Mouse (Mus musculus): ENCODE measurements around the gene Med26.

Med26 gene

GRCm38 (mm10) chr8:72547802-72548643 is at the start of gene Med26:
Gene Med26, minus strand, starts transcription at chr8:72548270.
- DNase-seq: peak; percentile 99

DNA sequence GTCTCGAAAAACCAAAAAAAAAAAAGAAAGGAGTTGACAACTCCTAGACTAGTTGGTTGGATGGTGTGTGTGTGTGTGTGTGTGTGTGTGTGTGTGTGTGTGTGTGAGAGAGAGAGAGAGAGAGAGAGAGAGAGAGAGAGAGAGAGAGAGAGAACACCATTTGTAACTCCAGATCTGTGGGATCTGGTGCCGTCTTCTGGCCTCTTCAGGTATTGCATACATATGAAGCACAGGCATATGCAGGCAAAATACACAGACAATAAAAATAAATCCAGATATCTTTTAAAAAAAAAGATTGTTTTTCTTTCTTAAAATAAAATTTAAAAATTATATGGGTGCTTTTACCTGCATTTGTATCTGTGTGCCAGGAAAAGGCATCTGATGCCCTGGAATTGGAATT is 42.1 kb upstream of the Med26 start:
- DNase-seq: no peak

DNA sequence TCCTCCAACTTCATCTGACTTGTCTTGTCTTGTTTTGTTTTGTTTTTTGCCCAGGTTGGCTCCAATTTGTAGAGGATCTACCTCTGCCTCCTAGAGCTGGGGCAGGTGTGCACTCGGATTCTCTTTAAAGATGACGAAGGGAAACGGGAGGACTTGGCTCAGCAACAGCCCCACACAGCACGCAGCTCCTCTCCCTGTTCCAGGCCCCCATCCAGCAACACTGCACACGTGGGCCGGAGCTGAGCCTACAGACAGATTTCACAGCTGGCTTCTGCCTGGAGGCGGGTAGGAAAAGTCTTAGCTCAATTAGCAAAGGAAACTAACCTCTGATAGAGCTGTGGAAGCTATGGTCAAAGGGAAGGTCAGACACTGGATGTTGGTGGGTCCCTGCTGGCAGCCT is 41.2 kb upstream of the Med26 start:
- DNase-seq: peak; percentile 82

DNA sequence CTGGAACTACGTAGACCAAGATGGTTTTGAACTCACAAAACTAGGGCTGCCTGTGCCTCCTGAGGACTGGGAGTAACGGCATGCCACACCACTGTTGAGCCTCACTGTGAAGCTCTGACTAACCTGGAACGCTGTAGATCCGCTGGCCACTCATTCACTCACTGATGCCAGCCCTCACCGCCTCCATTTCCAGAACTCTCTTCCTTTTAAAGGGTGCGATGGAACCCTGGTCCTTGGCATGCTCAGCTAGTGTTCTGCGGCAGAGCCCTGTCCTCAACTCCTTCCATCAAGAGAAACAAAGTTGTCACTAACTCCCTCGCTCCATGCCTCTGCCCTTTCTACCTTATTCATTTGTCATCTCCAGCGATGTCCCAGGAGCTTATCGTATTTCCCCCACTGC is 40.8 kb upstream of the Med26 start:
- no peak for DNase-seq

DNA sequence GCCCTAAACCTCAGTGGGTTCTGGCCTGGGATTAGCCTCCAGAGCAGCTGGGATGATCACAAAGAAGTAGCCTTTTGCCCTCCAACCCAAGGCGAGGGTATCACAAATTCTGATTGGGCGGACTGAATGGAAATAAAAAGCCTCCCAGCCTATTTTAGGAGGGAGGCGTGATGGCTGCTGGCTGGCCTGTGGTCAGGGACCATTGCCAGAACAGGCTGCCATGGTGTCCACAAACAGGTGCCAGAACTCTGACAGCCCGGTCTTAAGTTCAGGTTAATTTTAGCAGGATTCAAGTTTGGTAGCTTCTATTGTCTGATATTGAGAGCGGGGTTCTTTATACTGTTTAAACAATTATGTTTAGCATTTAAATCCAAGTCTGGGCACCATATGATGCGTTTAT is 39.7 kb upstream of the Med26 start:
- DNase-seq: no peak

- no peak for DNase-seq
Measured at GRCm38 (mm10) chr8:72584390-72584789, 36.3 kb upstream of the Med26 start.

DNA sequence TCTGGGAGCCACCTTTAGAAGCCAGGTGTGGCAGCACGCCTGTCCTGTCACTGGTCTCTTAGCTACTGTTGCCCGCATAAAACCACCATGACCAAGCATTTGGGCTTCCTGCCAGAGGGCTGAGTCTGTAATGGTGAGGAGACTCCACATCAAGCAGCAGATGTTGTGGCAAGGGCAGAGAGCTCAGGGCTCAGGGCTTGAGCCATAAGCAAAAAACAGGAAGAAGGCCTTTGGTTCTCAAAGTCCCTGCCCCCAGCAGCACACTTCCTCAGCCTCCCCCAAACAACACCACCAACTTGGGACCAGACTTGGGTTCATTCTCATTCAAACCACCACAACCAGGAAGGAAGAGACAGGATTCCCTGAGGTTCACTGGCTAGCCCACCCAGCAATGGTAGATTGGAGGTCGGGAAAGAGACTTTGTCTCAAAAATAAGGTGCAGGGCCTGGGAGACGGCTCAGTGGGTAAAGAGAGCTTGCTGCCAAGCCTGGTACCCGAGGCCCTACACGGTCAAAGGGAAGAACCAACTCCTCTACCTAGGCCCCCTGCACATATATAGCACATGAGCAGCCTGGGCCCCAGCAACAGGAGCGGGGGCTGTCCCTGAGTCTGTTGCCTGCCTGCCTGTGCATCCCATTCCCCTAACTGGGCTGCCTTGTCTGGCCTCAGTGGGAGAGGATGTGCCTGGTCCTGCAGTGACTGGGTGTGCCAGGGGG is 35.1 kb upstream of the Med26 start:
- no peak for DNase-seq

GRCm38 (mm10) chr8:72579374-72579773 is 31.3 kb upstream of the Med26 start:
- no peak for DNase-seq

GRCm38 (mm10) chr8:72577941-72578340 is 29.9 kb upstream of the Med26 start:
- DNase-seq: no peak

DNA sequence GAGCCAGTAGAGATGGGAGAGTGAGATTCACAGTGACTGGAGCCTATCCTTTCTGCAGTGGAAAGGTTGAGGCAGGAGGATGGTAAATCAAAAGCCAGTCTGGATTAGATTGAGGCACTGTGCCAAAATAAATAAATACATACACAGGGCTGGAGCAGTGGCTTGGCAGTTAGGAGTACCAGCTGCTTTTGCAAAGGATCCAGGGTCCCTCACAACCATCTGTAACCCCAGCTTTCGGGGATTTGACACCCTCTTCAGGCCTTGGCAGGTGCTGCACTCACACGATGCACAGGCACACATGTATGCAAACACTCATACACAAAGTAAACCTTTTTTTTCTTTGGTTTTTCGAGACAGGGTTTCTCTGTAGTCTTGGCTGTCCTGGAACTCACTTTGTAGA is 29.2 kb upstream of the Med26 start:
- no peak for DNase-seq

GRCm38 (mm10) chr8:72575915-72576314 is 27.8 kb upstream of the Med26 start:
- DNase-seq: no peak

- DNase-seq: no peak
Measured at GRCm38 (mm10) chr8:72573450-72573849, 25.4 kb upstream of the Med26 start.

GRCm38 (mm10) chr8:72572507-72572906 is 24.4 kb upstream of the Med26 start:
- no peak for DNase-seq

GRCm38 (mm10) chr8:72571611-72572473 is 23.8 kb upstream of the Med26 start, which contains the start of gene Tmem38a:
Gene Tmem38a, plus strand, starts transcription at chr8:72572055.
- DNase-seq: peak; percentile 87

- peak; percentile 96 for DNase-seq
Measured at GRCm38 (mm10) chr8:72570633-72571610, 22.9 kb upstream of the Med26 start, which contains the start of gene Smim7. Gene Smim7, minus strand, starts transcription at chr8:72571088.

- no peak for DNase-seq
Measured at GRCm38 (mm10) chr8:72565970-72566369, 17.9 kb upstream of the Med26 start.

GRCm38 (mm10) chr8:72561111-72561689 is 13.1 kb upstream of the Med26 start:
- DNase-seq: no peak

- DNase-seq: no peak
Measured at GRCm38 (mm10) chr8:72555770-72556169, 7.7 kb upstream of the Med26 start.

DNA sequence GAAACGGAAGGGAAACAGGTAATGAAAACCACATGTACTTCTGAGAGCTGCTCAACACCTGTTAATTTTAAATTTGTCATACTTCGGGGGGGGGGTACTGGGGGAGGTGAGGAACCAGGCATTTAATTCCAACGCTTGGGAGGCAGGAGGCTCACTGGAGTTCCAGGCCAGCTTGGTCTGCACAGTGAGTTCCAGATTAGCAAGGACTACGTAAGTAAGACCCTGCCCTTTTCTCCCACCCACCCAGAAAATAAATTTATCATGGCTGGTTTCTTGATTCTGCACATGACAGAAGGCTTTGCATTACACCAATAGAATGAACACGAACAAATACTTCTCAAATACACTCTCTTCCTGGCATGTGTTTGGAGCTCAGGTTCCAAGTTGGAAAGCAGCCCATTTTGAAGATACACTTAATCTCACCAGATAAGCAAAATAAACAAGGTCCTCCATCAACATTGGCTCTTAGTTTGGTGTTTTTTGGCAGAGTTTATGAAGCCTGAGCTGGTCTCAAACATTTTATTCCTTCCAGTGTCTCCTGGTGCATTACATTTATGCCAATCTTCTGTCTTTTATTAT is 1.3 kb upstream of the Med26 start:
- DNase-seq: no peak

GRCm38 (mm10) chr8:72548644-72549313 is 709 bp upstream of the Med26 start:
- DNase-seq: no peak
